Mouse (Mus musculus) G1E (cell line): ENCODE data around the gene Trex1. TPM values are rescaled to one million over a fixed set of nuclear protein-coding genes. Genes with fewer than 3 reads are reported as not detected.

ENCODE experiments used
- ATAC-seq: 2 replicates; pipeline ENCODE4 v1.8.0; 2016; ENCODE audit warnings: mild to moderate bottlenecking; ENCODE audit not compliant: insufficient number of reproducible peaks, poor library complexity, low FRiP score, severe bottlenecking; ENCODE audit errors: extremely low read depth
- DNase-seq: peaks from one replicate; pipeline ENCODE4 v3.0.0; 2012; ENCODE audit warnings: low spot score
- H3K27me3 ChIP-seq: 2 replicates; pipeline ENCODE4 v1.6.1; 2012; ENCODE audit warnings: mild to moderate bottlenecking, low read length, inconsistent platforms; ENCODE audit not compliant: insufficient read depth
- H3K36me3 ChIP-seq: replicated peaks from 2 replicates; pipeline ENCODE3; 2012; ENCODE audit warnings: mild to moderate bottlenecking, inconsistent platforms
- H3K4me1 ChIP-seq: 2 replicates; pipeline ENCODE4 v1.6.1; 2012; ENCODE audit warnings: low read depth, low read length, inconsistent platforms, mixed read lengths; ENCODE audit not compliant: insufficient read depth
- H3K4me3 ChIP-seq: 2 replicates; pipeline ENCODE4 v1.5.1; 2012; ENCODE audit warnings: low read depth, mild to moderate bottlenecking, inconsistent platforms, low read length, moderate library complexity, mixed read lengths
- H3K9me3 ChIP-seq: replicated peaks from 2 replicates; pipeline ENCODE4 v1.6.1; 2012; ENCODE audit warnings: inconsistent platforms
- CTCF ChIP-seq: IDR thresholded peaks from 2 replicates; pipeline ENCODE4 v1.5.1; 2012; ENCODE audit warnings: low read depth, low read length, inconsistent platforms, mixed read lengths
- GATA1 ChIP-seq: IDR thresholded peaks from 2 replicates; pipeline ENCODE4 v1.6.1; 2012; ENCODE audit warnings: borderline replicate concordance, low read length, inconsistent platforms, mixed read lengths
- GATA2 ChIP-seq: IDR thresholded peaks from 2 replicates; pipeline ENCODE4 v1.6.1; 2012; ENCODE audit warnings: low read depth, low read length, inconsistent platforms, borderline replicate concordance
- POLR2AphosphoS5 ChIP-seq: IDR thresholded peaks from 2 replicates; pipeline ENCODE4 v1.6.1; 2012; ENCODE audit warnings: low read depth, low read length, inconsistent platforms; ENCODE audit not compliant: insufficient replicate concordance
- TAL1 ChIP-seq: conservative IDR thresholded peaks from 2 replicates; pipeline ENCODE4 v1.6.1; 2012; ENCODE audit warnings: low read depth, low read length, inconsistent platforms, mixed read lengths
- polyA plus RNA-seq: library from polyadenylated mRNA; stranded (reverse); fragments of >175 nt; gene quantifications from 2 replicates; pipeline ENCODE4 v1.2.3, GENCODE M21; 2012
- total RNA-seq, 2 experiments: library from RNA; stranded (forward) in 1 of 2; stranded (reverse) in 1 of 2; fragments of 200-1000 nt in 1 of 2; fragments of >200 nt in 1 of 2; fragmentation: Nextera tagmentation in 1 of 2; gene quantifications; 2 replicates each; pipeline ENCODE4 v1.2.3; 2014 to 2017

The Trex1 gene
- total and polyA plus RNA-seq, 3 experiments, result 9.6 to 27.4 (median 12.2) TPM

DNA sequence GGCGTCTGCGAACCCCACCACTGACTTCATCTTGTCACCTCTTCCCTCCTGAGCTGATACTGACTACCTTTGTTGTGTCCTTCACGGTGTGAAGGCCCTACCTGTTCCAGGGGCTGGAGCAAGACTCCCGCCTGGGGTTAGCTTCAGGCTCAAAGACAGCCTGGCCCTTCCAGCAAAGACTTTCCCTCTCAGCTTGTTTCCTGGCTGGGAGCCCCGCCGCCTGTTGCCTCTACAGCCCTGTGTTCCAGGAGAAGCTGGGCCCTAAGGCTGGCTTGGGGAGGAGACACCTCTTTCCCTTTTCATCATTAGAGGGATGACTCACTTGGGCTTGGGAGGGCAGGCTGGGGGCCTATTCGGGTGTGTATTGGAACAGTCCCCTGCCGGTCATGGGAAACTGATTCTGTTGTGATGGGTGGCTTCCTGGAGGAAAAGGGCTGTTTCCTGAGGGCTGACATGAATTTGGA lies 20.6 kb downstream of the Trex1 start:
- Histone ChIP-seq H3K27me3 (peaks cover 7% of the 10 kb centered on the region; the same call in 1 of the 2 replicates), H3K4me1 (peaks cover 33% of the 10 kb centered on the region), H3K9me3 (no peaks in the 10 kb centered on the region), H3K36me3 (peaks cover 12% of the 10 kb centered on the region), H3K4me3 (peak overlapping the region; percentile 89)
- ATAC-seq (no peak), DNase-seq (peak; percentile 19)
- TF ChIP-seq CTCF, result no peak
- TF ChIP-seq TAL1, result no peak
- TF ChIP-seq POLR2AphosphoS5, result no peak
- TF ChIP-seq GATA1, result no peak
- no peak for TF ChIP-seq GATA2

DNA sequence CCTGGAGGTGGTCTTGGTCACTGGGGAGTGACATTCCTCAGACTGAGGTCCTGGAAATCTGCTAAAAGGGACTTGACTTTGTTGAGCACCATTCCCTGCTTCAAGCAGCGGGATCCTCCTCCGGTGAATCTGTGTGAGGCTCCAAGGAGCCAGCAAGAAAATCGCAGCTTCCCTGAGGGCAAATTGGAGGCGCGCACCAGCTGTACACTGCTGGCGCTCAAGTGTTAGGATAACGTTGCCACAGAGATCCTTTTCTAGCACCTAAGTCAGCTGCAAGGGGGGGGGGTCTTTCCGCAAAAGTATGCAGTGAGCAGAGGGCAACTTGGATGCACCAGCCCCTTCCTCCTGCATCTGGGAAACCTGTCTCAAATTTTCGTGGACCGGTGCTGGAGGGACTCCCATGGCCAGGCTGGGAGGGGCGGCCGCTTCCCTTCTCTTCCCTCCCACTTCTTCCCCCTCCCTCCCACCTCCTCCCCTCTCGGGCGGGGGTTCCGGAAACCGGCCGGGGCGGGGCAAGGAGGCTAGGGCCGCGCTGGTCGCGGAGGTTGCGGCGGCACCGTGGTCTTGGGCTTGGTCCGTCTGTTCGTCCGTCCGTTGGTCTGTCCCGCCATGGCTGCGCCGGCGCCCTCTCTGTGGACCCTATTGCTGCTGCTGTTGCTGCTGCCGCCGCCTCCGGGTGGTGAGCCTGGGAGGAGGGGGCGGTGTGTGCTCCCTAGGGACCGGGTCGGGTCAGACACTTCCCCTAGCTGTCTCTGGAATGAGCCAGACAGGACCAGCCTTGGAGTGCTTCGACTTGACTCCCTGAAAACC lies 21.2 kb downstream of the Trex1 start, which contains the start of gene Shisa5:
TSS of gene Shisa5 (plus strand) at position 480 of the 810 bp plus-strand sequence.
- H3K27me3 ChIP-seq, result peaks cover 7% of the 10 kb centered on the region; the same call in 1 of the 2 replicates
- peaks cover 33% of the 10 kb centered on the region for H3K4me1 ChIP-seq
- H3K9me3 ChIP-seq, result no peaks in the 10 kb centered on the region
- DNase-seq (peak; percentile 74), ATAC-seq (peak; percentile 78)
- peaks cover 12% of the 10 kb centered on the region for H3K36me3 ChIP-seq
- TF ChIP-seq CTCF (no peak), TAL1 (no peak), GATA2 (no peak), GATA1 (no peak), POLR2AphosphoS5 (no peak)
- peak within 1 kb of the TSS; percentile 89 for H3K4me3 ChIP-seq

- Histone ChIP-seq H3K36me3 (peaks cover 27% of the 10 kb centered on the region), H3K4me3 (no peak overlapping the region), H3K9me3 (no peaks in the 10 kb centered on the region), H3K4me1 (peaks cover 12% of the 10 kb centered on the region), H3K27me3 (no peaks in the 10 kb centered on the region; the same call in 1 of the 2 replicates)
- TF ChIP-seq GATA2, result no peak
- no peak for TF ChIP-seq CTCF
- TF ChIP-seq GATA1, result no peak
- TF ChIP-seq TAL1, result no peak
- no peak for TF ChIP-seq POLR2AphosphoS5
- ATAC-seq, result no peak
- DNase-seq, result no peak
Observed at GRCm38 (mm10) chr9:109032435-109032834, 27.1 kb downstream of the Trex1 start.

- no peak overlapping the region for H3K4me3 ChIP-seq
- peaks cover 35% of the 10 kb centered on the region for H3K36me3 ChIP-seq
- H3K4me1 ChIP-seq, result peaks cover 12% of the 10 kb centered on the region
- no peaks in the 10 kb centered on the region for H3K9me3 ChIP-seq
- no peaks in the 10 kb centered on the region; the same call in 1 of the 2 replicates for H3K27me3 ChIP-seq
- TF ChIP-seq TAL1 (no peak), GATA1 (no peak), POLR2AphosphoS5 (no peak), CTCF (no peak), GATA2 (no peak)
- DNase-seq (no peak), ATAC-seq (no peak)
Observed at GRCm38 (mm10) chr9:109031686-109032085, 27.8 kb downstream of the Trex1 start.

DNA sequence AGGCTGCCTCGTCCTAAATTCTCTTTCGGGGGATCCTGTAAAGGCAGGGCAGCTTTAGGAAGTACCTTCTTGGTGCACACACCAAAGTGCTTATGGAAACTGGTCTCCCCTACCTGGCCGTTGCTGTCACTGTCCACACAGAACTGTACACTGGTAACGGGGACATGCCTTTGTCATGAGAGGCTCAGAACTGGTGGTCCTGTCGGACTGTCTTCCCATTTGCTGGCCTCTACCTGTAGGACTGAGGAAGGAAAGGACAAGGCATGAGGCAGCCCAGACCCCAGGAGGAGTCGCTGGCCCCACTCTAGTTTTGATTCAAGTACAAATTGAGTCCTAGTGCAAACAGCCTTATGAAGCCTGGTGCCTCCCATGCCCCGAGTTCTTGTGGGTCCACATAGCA lies 28.5 kb downstream of the Trex1 start:
- Histone ChIP-seq H3K9me3 (no peaks in the 10 kb centered on the region), H3K4me1 (peaks cover 12% of the 10 kb centered on the region), H3K4me3 (no peak overlapping the region), H3K36me3 (peaks cover 38% of the 10 kb centered on the region), H3K27me3 (no peaks in the 10 kb centered on the region; the same call in 1 of the 2 replicates)
- TF ChIP-seq POLR2AphosphoS5 (no peak), GATA1 (no peak), CTCF (no peak), GATA2 (no peak), TAL1 (no peak)
- no peak for ATAC-seq
- DNase-seq, result no peak

DNA sequence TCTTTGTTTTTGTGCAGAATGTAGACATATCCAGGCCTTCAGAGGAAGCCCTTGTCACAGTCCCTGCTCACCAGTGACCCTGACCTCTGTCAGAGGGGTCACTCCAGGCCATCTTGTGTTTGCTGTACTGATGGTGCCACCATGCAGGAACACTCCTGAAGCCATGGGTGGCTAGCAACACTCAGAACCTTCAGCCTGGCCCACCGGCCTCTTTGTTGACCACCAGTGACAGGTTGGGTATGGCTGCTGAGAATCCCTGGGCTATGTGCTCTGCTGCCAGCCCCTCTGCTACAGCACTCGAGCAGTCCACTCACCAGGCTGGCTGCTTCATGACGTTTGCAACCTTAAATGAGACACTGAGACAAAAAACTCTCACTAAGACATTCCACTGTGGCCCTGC lies 29.2 kb downstream of the Trex1 start:
- TF ChIP-seq TAL1 (no peak), GATA1 (no peak), CTCF (no peak), POLR2AphosphoS5 (no peak), GATA2 (no peak)
- Histone ChIP-seq H3K36me3 (peaks cover 45% of the 10 kb centered on the region), H3K4me1 (peaks cover 12% of the 10 kb centered on the region), H3K4me3 (no peak overlapping the region), H3K9me3 (no peaks in the 10 kb centered on the region), H3K27me3 (no peaks in the 10 kb centered on the region; the same call in 1 of the 2 replicates)
- ATAC-seq, result no peak
- no peak for DNase-seq
